Comparison of ENCODE assay signal across 9 mouse cellular contexts in genomic region chr15:97085833-97086232, GRCm38 (mm10). TPM values are rescaled to one million over a fixed set of nuclear protein-coding genes. Genes with fewer than 3 reads are reported as not detected.
DNase-seq lines count a peak whose midpoint lies in the region; ATAC-seq lines count a peak whose summit lies in the region.
"Had no signal": no experiment of that assay in that cellular context is flagged by ENCODE, and none has a peak within 500 bp of the region (broad histone marks: within the 10 kb centered on the region; RNA-seq: fewer than 3 reads in every experiment).

No protein-coding gene starts in this region.

- WGBS in kidney, embryonic 15.5 days: 38% methylated on average over 5 of the region's 5 CpGs
- 57% methylated on average over 5 of the region's 5 CpGs for WGBS in neural tube, embryonic 11.5 days
- WGBS in forebrain, embryonic 13.5 days: 56% methylated on average over 5 of the region's 5 CpGs

- H3K36me3 ChIP-seq in kidney, embryonic 15.5 days: no peaks in the 10 kb centered on the region
- H3K36me3 ChIP-seq in neural tube, embryonic 11.5 days (ENCODE audit: control insufficient read depth, insufficient read depth, low read length): no peaks in the 10 kb centered on the region
- H3K36me3 ChIP-seq in forebrain, embryonic 13.5 days (ENCODE audit: poor library complexity, severe bottlenecking): no peaks in the 10 kb centered on the region

- H3K9me3 ChIP-seq in kidney, embryonic 15.5 days (replicated peaks): no peaks in the 10 kb centered on the region
- H3K9me3 ChIP-seq in neural tube, embryonic 11.5 days (ENCODE audit: control insufficient read depth, low read length): no peaks in the 10 kb centered on the region
- H3K9me3 ChIP-seq in forebrain, embryonic 13.5 days (replicated peaks): no peaks in the 10 kb centered on the region

- no peak overlapping the region for H3K27ac ChIP-seq in kidney, embryonic 15.5 days
- H3K27ac ChIP-seq in neural tube, embryonic 11.5 days (ENCODE audit: low read depth, low read length): no peak overlapping the region
- no peak overlapping the region for H3K27ac ChIP-seq in forebrain, embryonic 13.5 days

- ATAC-seq in kidney, embryonic 15.5 days (replicated peaks; ENCODE audit: low FRiP score): 0 out of 2 replicates have a peak, but pooled peaks have one; percentile 52
- no peak for ATAC-seq in neural tube, embryonic 11.5 days (ENCODE audit: insufficient read depth, low FRiP score, low TSS enrichment)
- ATAC-seq in forebrain, embryonic 13.5 days: no peak

- no peaks in the 10 kb centered on the region for H3K27me3 ChIP-seq in kidney, embryonic 15.5 days
- H3K27me3 ChIP-seq in neural tube, embryonic 11.5 days (ENCODE audit: control insufficient read depth, insufficient read depth, low read length): no peaks in the 10 kb centered on the region
- H3K27me3 ChIP-seq in forebrain, embryonic 13.5 days: no peaks in the 10 kb centered on the region

- H3K9ac ChIP-seq in kidney, embryonic 15.5 days: no peak overlapping the region
- no peak overlapping the region for H3K9ac ChIP-seq in neural tube, embryonic 11.5 days (ENCODE audit: low read length)
- H3K9ac ChIP-seq in forebrain, embryonic 13.5 days: no peak overlapping the region

- peaks cover 11% of the 10 kb centered on the region for H3K4me1 ChIP-seq in kidney, embryonic 15.5 days
- H3K4me1 ChIP-seq in neural tube, embryonic 11.5 days (ENCODE audit: control insufficient read depth, insufficient read depth, low read length): peaks cover 6% of the 10 kb centered on the region
- H3K4me1 ChIP-seq in forebrain, embryonic 13.5 days: peaks cover 3% of the 10 kb centered on the region; the same call in 1 of the 2 replicates

- no peak overlapping the region for H3K4me2 ChIP-seq in kidney, embryonic 15.5 days
- H3K4me2 ChIP-seq in neural tube, embryonic 11.5 days (ENCODE audit: low read depth): no peak overlapping the region
- H3K4me2 ChIP-seq in forebrain, embryonic 13.5 days: no peak overlapping the region

- no peak overlapping the region for H3K4me3 ChIP-seq in kidney, embryonic 15.5 days (replicated peaks)
- H3K4me3 ChIP-seq in neural tube, embryonic 11.5 days (ENCODE audit: low read depth, low read length): no peak overlapping the region
- no peak overlapping the region for H3K4me3 ChIP-seq in forebrain, embryonic 13.5 days
- H3K4me3 ChIP-seq: myocyte had no signal

- no peak for DNase-seq in kidney, adult 11 months
- peak; percentile 22 for DNase-seq in brain, embryonic 18.5 days (ENCODE audit: low read depth, low spot score)
- DNase-seq in kidney, postnatal 4 days: peak; percentile 42 to 57
- peak; percentile 39 for DNase-seq in neural tube, embryonic 11.5 days (ENCODE audit: low spot score)
- no peak for DNase-seq in frontal cortex, postnatal 10 days (ENCODE audit: low spot score in 2 of 2)
- no peak for DNase-seq in thymus, postnatal 14 days

RNA-seq across cellular contexts. Expression of gene Slc38a4, which starts 30.1 kb away (rescaled TPM):
- 72.7 and 76.0 TPM in 2 replicates for polyA plus RNA-seq in kidney, embryonic 15.5 days (2015; fragmentation: Nextera tagmentation; extraction: Ambion mirVana)
- polyA plus RNA-seq in neural tube, embryonic 11.5 days (2014; fragmentation: Nextera tagmentation; extraction: Ambion mirVana): 53.5 and 53.9 TPM in 2 replicates
- 2.7 and 3.2 TPM in 2 replicates for polyA plus RNA-seq in forebrain, embryonic 13.5 days (2015; fragmentation: Nextera tagmentation; extraction: Ambion mirVana)

Comparison
In these comparisons a context has a peak if more than half of its experiments do, and no peak if none do; other contexts are left out.
1. DNase-seq: peak in brain, embryonic 18.5 days (single experiment), kidney, postnatal 4 days (2 of 2) and neural tube, embryonic 11.5 days (single experiment); none in kidney, adult 11 months (single experiment), frontal cortex, postnatal 10 days (0 of 2) and thymus, postnatal 14 days (single experiment).
2. RNA of gene Slc38a4, which starts 30.1 kb away (polyA plus RNA-seq): 72.7 to 76.0 TPM in kidney, embryonic 15.5 days and 53.5 to 53.9 TPM in neural tube, embryonic 11.5 days; 2.7 to 3.2 TPM in forebrain, embryonic 13.5 days; every median in the first group is over 10 times any median in the second.